Mouse (Mus musculus) kidney, postnatal 4 days (tissue): Measurements from ENCODE around the gene Zfp879.

Experiments
- DNase-seq, 2 experiments: peaks; one replicate each; pipeline ENCODE4 v3.0.0; 2021; ENCODE audit warnings: mixed read lengths in 2 of 2

Zfp879 gene

GRCm38 (mm10) chr11:50841023-50841735, at the start of gene Zfp879:
Gene Zfp879 (minus strand): TSS chr11:50841552.
- peak; percentile 91 to 94 for DNase-seq

GRCm38 (mm10) chr11:50887390-50888128, 46.2 kb upstream of the Zfp879 start, which contains the start of gene Zfp454:
Gene Zfp454 (minus strand): TSS chr11:50887651.
- DNase-seq: peak; percentile 90 to 93

GRCm38 (mm10) chr11:50886933-50887293, 45.6 kb upstream of the Zfp879 start:
- peak; percentile 38 to 56 for DNase-seq

- DNase-seq: peak; percentile 12 to 34
These were observed 45.0 kb upstream of the Zfp879 start for GRCm38 (mm10) chr11:50886231-50886932.

GRCm38 (mm10) chr11:50883756-50884155, 42.4 kb upstream of the Zfp879 start:
- no peak for DNase-seq

- no peak for DNase-seq
These were observed 37.3 kb upstream of the Zfp879 start for GRCm38 (mm10) chr11:50878641-50879040.

GRCm38 (mm10) chr11:50850989-50851601, 9.7 kb upstream of the Zfp879 start:
- peak; percentile 38 to 63 for DNase-seq

GRCm38 (mm10) chr11:50850177-50850735, 8.9 kb upstream of the Zfp879 start, which contains the start of gene Grm6:
Gene Grm6 (plus strand): TSS chr11:50850685.
- no peak for DNase-seq

GRCm38 (mm10) chr11:50849310-50849709, 8.0 kb upstream of the Zfp879 start:
- no peak for DNase-seq

GRCm38 (mm10) chr11:50848520-50849137, 7.3 kb upstream of the Zfp879 start:
- DNase-seq: no peak

- peak; percentile 25 to 47 for DNase-seq
These were observed 5.7 kb upstream of the Zfp879 start for GRCm38 (mm10) chr11:50847047-50847446.

GRCm38 (mm10) chr11:50845951-50846350, 4.6 kb upstream of the Zfp879 start:
- DNase-seq: no peak

GRCm38 (mm10) chr11:50835727-50836126, 5.6 kb downstream of the Zfp879 start:
- DNase-seq: no peak

GRCm38 (mm10) chr11:50827010-50827953, 14.1 kb downstream of the Zfp879 start, which contains the start of gene Zfp354c:
Gene Zfp354c (minus strand): TSS chr11:50827724.
- DNase-seq: peak; percentile 88 to 92

- no peak for DNase-seq
These were observed 15.1 kb downstream of the Zfp879 start for GRCm38 (mm10) chr11:50826214-50826613.

- no peak for DNase-seq
These were observed 27.1 kb downstream of the Zfp879 start for GRCm38 (mm10) chr11:50814233-50814632.

- no peak for DNase-seq
These were observed 42.5 kb downstream of the Zfp879 start for GRCm38 (mm10) chr11:50798836-50799235.

- peak; percentile 24 to 33 for DNase-seq
These were observed 43.7 kb downstream of the Zfp879 start for GRCm38 (mm10) chr11:50797674-50798073.
